Mouse (Mus musculus) liver (tissue): ENCODE data around the gene Samd1.
A peak's percentile ranks its signal among the peaks of the same experiment; 100 is the strongest.

Source experiments
- DNase-seq: peaks from one replicate; pipeline ENCODE4 v3.0.0-alpha.2; 2020; ENCODE audit warnings: mixed read lengths

The Samd1 gene

DNA sequence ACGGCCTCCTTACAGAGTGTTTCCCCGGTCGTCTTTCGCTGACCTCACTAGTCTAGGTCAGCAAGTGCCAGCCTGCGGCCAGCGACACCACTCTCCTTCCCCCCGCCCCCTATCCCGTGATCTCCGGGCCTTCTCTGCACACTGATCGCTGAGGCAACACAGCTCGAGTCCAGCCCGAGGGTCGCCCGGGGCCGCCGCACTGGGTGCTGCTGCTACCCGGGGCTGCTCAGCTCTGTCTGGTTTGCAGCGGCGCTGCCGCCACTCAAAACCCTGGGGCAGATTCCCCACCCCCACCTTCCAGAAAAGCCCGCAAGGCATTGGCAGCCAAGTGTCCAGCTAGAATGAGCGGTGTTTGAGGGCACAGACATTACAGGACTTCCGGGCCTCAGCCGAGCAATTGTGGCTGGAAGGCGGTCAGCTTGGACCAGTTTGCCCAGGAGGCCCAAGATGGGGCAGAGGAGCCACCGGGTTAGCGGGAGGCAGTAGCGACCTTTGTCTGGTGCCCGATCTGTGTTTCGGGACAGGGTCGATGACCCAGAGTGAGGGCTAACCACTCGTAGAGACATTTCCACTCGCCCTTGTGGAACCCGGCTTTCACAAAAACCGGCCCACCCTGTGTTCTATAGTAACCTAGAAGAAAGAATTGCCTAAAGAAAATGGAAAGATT, 15.2 kb downstream of the Samd1 start:
- peak; percentile 21 for DNase-seq

GRCm38 (mm10) chr8:84015833-84016232, 18.4 kb downstream of the Samd1 start:
- no peak for DNase-seq

DNA sequence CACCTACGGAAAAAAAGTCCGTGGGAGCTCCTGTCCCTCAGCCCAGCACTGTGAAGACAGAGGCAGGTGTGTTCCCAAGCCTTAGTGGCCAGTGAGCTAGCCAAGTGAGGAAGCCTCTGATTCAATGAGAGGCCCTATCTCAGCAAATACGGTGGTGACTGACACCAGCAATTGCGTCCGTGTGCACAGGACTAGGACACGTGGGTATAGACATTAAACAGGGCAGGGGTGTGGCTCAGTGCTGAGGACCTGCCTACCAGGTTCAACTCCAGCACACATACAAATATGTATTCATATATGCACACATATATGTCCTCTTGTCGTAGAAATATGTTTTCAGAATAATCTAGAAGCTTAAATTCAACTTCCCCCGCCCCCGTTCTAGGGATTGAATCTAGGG, 22.3 kb downstream of the Samd1 start:
- DNase-seq, result no peak

DNA sequence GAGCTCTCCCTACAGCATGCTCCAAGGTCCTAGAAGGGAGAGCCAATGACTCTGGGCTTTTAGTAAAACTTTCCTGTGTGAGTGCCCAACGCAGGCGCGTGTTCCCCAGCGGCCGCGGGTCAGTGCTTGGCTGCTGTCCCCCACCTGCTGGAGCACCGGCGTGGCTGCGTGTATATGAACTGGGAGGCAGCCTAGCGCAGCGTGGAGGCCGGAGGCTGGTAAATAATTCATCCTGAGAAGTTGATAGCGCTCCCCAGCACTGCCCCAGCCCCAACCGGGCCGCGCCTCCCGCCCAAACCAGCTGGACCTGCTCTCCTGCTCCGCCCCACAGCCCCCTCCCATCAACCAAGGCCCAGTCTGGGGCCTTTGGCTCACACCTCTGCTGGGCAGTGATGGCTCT, 23.6 kb downstream of the Samd1 start, which contains the start of gene Palm3:
Gene Palm3 (plus strand): TSS at position 376 of the 400 bp plus-strand sequence.
- no peak for DNase-seq

DNA sequence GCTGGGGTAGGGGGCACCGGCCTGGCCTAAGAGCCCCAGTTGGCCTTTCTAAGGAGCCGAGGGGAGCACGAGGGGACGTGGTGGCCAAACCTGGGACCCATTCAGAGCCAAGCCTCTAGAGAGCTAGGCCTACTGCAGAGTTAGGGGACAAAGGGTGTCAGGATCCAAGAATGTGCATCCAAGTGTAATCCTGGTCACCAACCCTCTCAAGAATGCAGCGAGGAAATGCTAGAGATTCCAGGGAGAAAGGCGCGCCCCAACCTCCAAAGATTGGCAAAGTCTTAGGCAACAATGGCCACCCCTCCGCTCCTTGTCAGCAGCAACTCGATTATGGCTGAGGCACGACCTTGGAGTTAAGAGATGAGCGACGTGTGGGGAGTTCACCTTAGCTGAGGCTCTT, 24.1 kb downstream of the Samd1 start:
- DNase-seq, result no peak

- DNase-seq, result no peak
These were observed 25.6 kb downstream of the Samd1 start for GRCm38 (mm10) chr8:84023085-84023484.

DNA sequence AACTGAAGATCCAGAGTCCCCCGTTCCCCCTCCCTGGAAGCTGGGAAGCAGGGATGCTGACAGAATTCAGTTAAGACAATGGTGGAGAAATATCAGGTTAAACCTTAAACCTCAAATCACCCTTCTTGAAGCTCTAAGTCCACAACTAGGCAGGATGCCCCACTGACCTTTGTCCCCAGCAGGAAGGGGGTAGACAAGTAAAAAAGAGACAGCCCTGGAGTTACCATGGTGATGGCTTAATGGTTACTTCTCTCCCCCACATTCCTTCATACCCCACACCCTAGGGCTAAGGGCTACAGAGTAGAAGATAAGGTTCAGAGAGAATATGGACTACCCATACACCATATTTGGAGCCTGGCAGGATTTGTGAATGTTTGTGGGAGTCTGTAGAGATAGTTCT, 26.2 kb downstream of the Samd1 start:
- no peak for DNase-seq

DNA sequence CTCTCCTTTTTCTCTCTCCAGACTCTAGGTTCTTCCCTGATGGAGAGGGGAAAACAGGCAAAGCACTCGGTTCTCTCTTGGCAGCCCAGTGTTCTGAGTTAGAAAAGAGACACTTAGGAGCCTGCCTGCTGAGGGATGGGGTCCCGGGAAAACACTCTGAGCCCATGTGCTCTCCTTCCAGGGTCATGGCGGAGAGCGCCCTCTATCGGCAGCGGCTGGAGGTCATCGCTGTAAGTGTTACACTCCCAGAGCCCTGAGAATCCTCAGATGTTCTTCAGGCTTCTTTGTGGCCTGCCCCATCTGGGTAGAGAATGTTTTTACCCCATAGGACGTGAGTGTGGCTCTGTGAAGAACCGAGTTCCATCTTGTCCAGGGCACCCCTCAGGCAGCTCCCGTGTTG, 26.7 kb downstream of the Samd1 start:
- DNase-seq, result peak; percentile 66

DNA sequence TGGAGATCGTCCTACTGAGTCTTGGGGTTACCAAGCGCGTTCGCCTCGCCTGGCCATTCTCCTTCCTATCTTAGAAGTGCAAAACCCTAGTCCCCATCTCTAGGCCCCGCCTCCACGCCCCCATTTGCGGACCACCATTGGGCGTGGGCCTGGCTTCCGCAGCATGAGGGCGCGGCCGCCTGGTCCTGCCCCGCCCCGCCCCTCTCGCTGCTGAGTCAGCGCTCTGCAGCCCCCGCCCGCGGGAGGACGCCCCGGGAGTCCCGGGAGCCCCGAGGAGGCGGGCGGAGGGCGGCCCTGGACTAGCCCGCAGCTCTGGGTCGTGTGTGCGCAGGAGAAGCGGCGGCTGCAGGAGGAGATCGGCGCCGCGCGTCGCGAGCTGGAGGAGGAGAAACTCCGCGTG, 28.4 kb downstream of the Samd1 start:
- peak; percentile 76 for DNase-seq

GRCm38 (mm10) chr8:84027449-84027848, 30.0 kb downstream of the Samd1 start:
- DNase-seq, result no peak

DNA sequence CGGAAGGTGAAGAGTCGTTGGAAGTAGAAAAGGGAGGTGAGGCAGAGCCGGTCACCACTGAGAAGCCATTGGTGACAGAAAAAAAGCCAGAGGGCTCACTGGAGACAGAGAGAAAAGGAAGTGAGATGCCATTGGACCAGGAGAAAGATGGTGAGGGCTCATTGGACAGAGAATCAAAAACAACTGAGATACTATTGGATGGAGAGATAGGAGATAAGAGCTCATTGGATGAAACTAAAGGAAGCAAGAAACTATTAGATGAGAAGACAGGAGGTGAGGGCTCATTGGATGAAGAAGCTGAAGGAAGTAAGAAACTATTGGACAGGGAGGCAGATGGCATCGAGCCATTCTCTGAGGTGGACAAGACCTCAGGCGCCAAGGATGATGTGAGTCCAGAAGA, 31.8 kb downstream of the Samd1 start:
- no peak for DNase-seq

- no peak for DNase-seq
These were observed 35.3 kb downstream of the Samd1 start for GRCm38 (mm10) chr8:84032777-84033176.

- no peak for DNase-seq
These were observed 40.5 kb downstream of the Samd1 start for GRCm38 (mm10) chr8:84038015-84038414.

- peak; percentile 66 for DNase-seq
These were observed 41.6 kb downstream of the Samd1 start for GRCm38 (mm10) chr8:84039050-84039449.

DNA sequence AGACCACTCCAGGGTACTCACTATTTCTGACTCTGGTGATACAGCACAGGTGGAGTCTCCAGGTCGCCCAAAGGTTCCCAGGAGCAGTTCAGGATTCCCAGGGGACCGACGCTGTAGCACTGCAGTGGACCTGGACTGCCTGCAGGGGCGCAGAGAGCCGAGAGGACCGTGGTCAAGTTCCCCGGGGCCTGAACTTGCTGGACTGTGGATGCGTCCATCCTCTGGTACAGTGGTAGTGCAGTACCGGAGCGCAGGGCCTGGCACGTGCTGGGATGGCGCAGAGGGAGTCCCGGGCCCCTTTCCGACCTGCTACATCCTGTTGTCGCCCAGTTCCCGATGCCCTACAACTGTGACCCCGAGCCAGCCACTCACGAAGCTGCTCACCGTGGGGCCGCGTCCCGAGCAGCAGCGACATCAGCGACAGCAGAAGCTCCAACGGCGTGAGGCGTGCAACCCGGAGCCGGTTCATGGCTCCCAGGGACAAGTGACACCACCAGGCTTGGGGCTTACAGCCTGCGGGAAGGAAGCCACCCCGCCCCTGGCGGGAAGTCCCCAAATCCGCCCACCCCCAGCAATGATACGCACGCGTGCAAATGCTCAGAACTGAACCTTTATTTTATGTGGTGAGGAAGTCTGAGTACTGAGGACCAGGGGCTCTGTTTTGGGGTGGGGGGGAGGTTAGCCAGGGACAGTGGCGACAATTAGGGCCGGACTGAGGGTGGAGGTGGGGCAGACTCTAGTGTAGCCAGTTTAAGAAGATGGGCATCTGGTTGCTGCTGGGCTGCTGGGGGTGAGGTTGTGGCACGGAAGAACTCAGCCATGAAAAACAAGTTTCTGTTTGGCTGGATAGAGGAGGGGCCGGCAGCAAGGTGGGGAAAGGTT, 44.8 kb downstream of the Samd1 start, which contains the start of gene Il27ra:
Gene Il27ra (minus strand): TSS at position 524 of the 882 bp plus-strand sequence.
- peak; percentile 52 for DNase-seq

- no peak for DNase-seq
These were observed 45.5 kb downstream of the Samd1 start for GRCm38 (mm10) chr8:84042948-84043342.

- no peak for DNase-seq
These were observed 46.6 kb downstream of the Samd1 start for GRCm38 (mm10) chr8:84044103-84044502.

GRCm38 (mm10) chr8:84044900-84045299, 47.4 kb downstream of the Samd1 start, which contains the start of gene Rln3:
Gene Rln3 (minus strand): TSS chr8:84045000.
- no peak for DNase-seq

DNA sequence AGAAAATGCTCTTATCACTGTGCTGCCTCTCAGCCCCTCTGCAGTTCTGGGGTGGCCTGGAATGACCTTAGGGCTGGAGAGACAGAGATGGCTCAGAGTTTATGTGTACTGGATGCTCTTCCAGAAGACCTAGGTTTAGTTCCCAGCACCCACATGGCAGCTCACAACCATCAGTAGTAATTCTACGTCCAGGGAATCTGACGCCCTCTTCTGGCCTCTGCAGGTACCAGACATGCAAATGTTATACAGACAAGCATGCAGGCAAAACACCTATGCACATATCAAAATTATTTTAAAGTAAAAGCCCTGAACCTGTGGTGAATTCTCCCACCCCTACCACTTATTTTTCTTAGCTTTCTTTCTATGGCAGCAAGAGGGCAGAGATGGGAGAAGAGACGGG, 49.0 kb downstream of the Samd1 start:
- DNase-seq, result no peak

- DNase-seq, result no peak
These were observed 50.7 kb downstream of the Samd1 start for GRCm38 (mm10) chr8:84048171-84048570.
